Mouse (Mus musculus): ENCODE data around the gene Lypd6b. TPM values are rescaled to one million over a fixed set of nuclear protein-coding genes. Genes with fewer than 3 reads are reported as not detected.

Gene Lypd6b
- polyA plus RNA-seq, 2 experiments, result 0.02 TPM; not detected in 1

DNA sequence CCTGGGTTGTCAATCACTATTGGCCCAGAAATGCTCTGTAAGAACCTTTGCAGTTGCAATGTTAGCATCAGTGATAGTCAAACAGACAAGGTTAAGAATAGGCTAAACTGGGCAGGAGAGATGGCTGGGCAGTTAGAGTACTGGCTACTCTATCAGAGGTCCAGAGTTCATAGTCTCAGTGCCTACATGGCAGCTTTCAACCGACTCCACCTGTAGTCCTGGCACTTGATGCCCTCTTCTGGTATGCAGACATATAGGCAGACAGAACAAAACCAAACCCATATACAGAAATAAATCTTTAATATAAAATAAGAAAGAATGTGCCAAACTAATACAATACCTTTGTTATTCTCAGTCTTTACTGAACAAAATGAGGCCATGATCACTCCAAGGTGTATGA is 83.5 kb downstream of the Lypd6b start:
- Histone ChIP-seq H3K27me3 (ENCODE audit: control insufficient read depth, insufficient read depth, low read length) (no peaks in the 10 kb centered on the region), H3K4me2 (ENCODE audit: low read depth) (no peak overlapping the region), H3K9me3 (ENCODE audit: control insufficient read depth, low read length) (no peaks in the 10 kb centered on the region), H3K36me3 (replicated peaks; ENCODE audit: control insufficient read depth, insufficient read depth, low read depth) (no peaks in the 10 kb centered on the region), H3K4me1 (replicated peaks; ENCODE audit: control insufficient read depth in 2 of 2, insufficient read depth in 2 of 2, low read length in 1 of 2) (peaks cover 0 to 9% of the 10 kb centered on the region in 2 experiments; a peak in 2 of 4 replicates), H3K27ac (no peak overlapping the region), H3K9ac (replicated peaks) (no peak overlapping the region), H3K4me3 (ENCODE audit: insufficient read depth in 1 of 2, low read depth in 2 of 2, low read length in 2 of 2) (no peak overlapping the region)
- DNase-seq (ENCODE audit: low read depth in 3 of 3, low spot score in 3 of 3), result no peak
- ATAC-seq (ENCODE audit: insufficient read depth), result no peak
- no peak for TF ChIP-seq EP300 (IDR thresholded peaks at IDR 0.05; ENCODE audit: low read depth)
- TF ChIP-seq CTCF (IDR thresholded peaks at IDR 0.05; ENCODE audit: low read depth), result no peak
- 52% methylated on average over 1 of the region's 1 CpGs for WGBS (ENCODE audit: insufficient replicate concordance)

DNA sequence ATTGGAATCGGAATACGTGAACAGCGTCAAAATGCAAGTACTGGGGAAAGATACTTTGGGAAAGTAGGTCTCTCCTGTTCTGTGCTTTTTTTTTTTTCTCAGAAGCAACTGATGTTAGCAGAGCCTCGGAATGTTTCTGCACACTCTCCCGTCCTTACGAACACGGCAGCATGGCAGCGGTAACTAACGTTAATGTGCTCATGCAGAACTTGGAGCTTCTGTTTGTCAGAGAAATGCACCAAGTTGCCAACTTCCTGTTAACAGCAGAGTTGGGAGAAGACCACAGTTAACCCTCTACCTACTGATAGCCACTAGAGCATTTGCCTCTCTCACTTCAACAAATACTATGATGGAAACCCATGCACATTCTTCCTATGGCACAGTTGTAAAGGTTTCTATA is 93.0 kb downstream of the Lypd6b start:
- ATAC-seq (ENCODE audit: insufficient read depth) (no peak), DNase-seq (ENCODE audit: low read depth in 3 of 3, low spot score in 3 of 3) (no peak)
- TF ChIP-seq EP300 (IDR thresholded peaks at IDR 0.05; ENCODE audit: low read depth), result no peak
- no peak for TF ChIP-seq CTCF (IDR thresholded peaks at IDR 0.05; ENCODE audit: low read depth)
- Histone ChIP-seq H3K36me3 (replicated peaks; ENCODE audit: control insufficient read depth, insufficient read depth, low read depth) (no peaks in the 10 kb centered on the region), H3K4me3 (ENCODE audit: insufficient read depth in 1 of 2, low read depth in 2 of 2, low read length in 2 of 2) (no peak overlapping the region), H3K27me3 (ENCODE audit: control insufficient read depth, insufficient read depth, low read length) (no peaks in the 10 kb centered on the region), H3K4me1 (replicated peaks; ENCODE audit: control insufficient read depth in 2 of 2, insufficient read depth in 2 of 2, low read length in 1 of 2) (no peaks in the 10 kb centered on the region), H3K9ac (replicated peaks) (no peak overlapping the region), H3K9me3 (ENCODE audit: control insufficient read depth, low read length) (no peaks in the 10 kb centered on the region), H3K27ac (no peak overlapping the region), H3K4me2 (ENCODE audit: low read depth) (no peak overlapping the region)
- 47% methylated on average over 9 of the region's 9 CpGs for WGBS (ENCODE audit: insufficient replicate concordance)

DNA sequence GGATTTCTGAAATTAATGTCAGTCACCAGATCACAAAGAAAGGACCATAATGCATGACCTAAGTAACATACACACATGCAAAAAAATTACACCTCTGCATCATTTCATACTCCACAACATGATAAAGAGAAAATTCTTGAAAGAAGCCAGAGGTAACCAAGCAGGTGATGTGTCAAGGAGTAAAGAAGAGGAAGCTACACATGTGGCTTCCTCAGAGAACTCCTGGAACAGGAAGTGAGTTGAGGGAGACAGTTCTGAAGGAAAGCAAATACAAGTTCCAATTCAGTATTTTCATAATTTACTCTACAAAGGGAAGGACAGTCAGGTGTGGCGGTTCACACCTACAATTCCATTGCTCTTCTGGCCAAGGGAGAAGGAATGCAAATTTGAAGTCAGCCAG is 93.5 kb downstream of the Lypd6b start:
- 61% methylated on average over 1 of the region's 1 CpGs for WGBS (ENCODE audit: insufficient replicate concordance)
- TF ChIP-seq EP300 (IDR thresholded peaks at IDR 0.05; ENCODE audit: low read depth) (no peak), CTCF (IDR thresholded peaks at IDR 0.05; ENCODE audit: low read depth) (no peak)
- Histone ChIP-seq H3K4me3 (ENCODE audit: insufficient read depth in 1 of 2, low read depth in 2 of 2, low read length in 2 of 2) (no peak overlapping the region), H3K27me3 (ENCODE audit: control insufficient read depth, insufficient read depth, low read length) (no peaks in the 10 kb centered on the region), H3K36me3 (replicated peaks; ENCODE audit: control insufficient read depth, insufficient read depth, low read depth) (no peaks in the 10 kb centered on the region), H3K9me3 (ENCODE audit: control insufficient read depth, low read length) (no peaks in the 10 kb centered on the region), H3K4me2 (ENCODE audit: low read depth) (no peak overlapping the region), H3K9ac (replicated peaks) (no peak overlapping the region), H3K27ac (no peak overlapping the region), H3K4me1 (replicated peaks; ENCODE audit: control insufficient read depth in 2 of 2, insufficient read depth in 2 of 2, low read length in 1 of 2) (no peaks in the 10 kb centered on the region)
- DNase-seq (ENCODE audit: low read depth in 3 of 3, low spot score in 3 of 3) (no peak), ATAC-seq (ENCODE audit: insufficient read depth) (no peak)

DNA sequence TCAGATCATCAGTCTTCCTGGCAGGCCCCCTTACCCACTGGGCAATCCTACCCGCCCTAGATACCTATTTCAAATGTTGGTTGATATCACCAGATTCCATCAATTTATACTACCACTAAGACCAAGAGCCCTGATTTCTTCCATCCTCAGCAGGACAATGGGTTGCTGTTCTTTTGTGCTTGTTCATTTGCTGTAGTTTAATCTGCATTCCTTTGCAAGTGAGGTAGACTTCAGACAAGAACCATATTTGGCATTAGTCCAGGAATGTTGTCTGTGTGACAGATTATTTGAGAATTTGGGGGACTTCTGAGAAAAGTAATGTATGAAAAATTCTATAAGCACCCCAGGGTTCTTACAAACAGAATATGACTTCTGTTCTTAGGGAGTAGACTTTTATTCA is 95.0 kb downstream of the Lypd6b start:
- H3K9me3 ChIP-seq (ENCODE audit: control insufficient read depth, low read length), result no peaks in the 10 kb centered on the region
- ATAC-seq (ENCODE audit: insufficient read depth) (no peak), DNase-seq (ENCODE audit: low read depth in 3 of 3, low spot score in 3 of 3) (no peak)
- no peak overlapping the region for H3K27ac ChIP-seq
- H3K4me1 ChIP-seq (replicated peaks; ENCODE audit: control insufficient read depth in 2 of 2, insufficient read depth in 2 of 2, low read length in 1 of 2), result no peaks in the 10 kb centered on the region
- no peak for TF ChIP-seq CTCF (IDR thresholded peaks at IDR 0.05; ENCODE audit: low read depth)
- no peak for TF ChIP-seq EP300 (IDR thresholded peaks at IDR 0.05; ENCODE audit: low read depth)
- no peak overlapping the region for H3K4me2 ChIP-seq (ENCODE audit: low read depth)
- no peaks in the 10 kb centered on the region for H3K27me3 ChIP-seq (ENCODE audit: control insufficient read depth, insufficient read depth, low read length)
- H3K36me3 ChIP-seq (replicated peaks; ENCODE audit: control insufficient read depth, insufficient read depth, low read depth), result no peaks in the 10 kb centered on the region
- WGBS (ENCODE audit: insufficient replicate concordance), result 58% methylated on average over 1 of the region's 1 CpGs
- H3K9ac ChIP-seq (replicated peaks), result no peak overlapping the region
- no peak overlapping the region for H3K4me3 ChIP-seq (ENCODE audit: insufficient read depth in 1 of 2, low read depth in 2 of 2, low read length in 2 of 2)

DNA sequence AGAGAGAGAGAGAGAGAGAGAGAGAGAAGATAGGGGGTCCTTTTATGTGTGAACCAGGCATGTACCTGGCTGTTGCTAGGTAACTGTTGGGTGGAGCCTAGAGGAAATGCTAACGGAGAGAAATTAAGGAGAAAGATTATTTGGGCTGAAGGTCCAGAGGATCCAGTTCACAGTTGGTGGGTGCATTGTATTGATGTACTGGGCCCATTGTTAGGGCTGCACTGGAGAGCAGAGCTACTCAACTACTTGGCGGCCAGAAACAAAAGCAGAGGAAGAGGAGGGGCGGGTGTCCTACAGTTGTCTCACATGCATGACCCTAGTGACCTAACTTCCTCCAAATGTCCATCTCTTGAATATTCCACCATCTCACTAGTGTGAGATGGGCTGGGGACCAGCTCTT is 96.5 kb downstream of the Lypd6b start:
- TF ChIP-seq EP300 (IDR thresholded peaks at IDR 0.05; ENCODE audit: low read depth) (no peak), CTCF (IDR thresholded peaks at IDR 0.05; ENCODE audit: low read depth) (no peak)
- DNase-seq (ENCODE audit: low read depth in 3 of 3, low spot score in 3 of 3), result no peak
- no peak overlapping the region for H3K27ac ChIP-seq
- no peaks in the 10 kb centered on the region for H3K4me1 ChIP-seq (replicated peaks; ENCODE audit: control insufficient read depth in 2 of 2, insufficient read depth in 2 of 2, low read length in 1 of 2)
- 29% methylated on average over 3 of the region's 3 CpGs for WGBS (ENCODE audit: insufficient replicate concordance)
- no peak overlapping the region for H3K4me3 ChIP-seq (ENCODE audit: insufficient read depth in 1 of 2, low read depth in 2 of 2, low read length in 2 of 2)
- no peak overlapping the region for H3K4me2 ChIP-seq (ENCODE audit: low read depth)
- H3K9ac ChIP-seq (replicated peaks), result no peak overlapping the region
- no peaks in the 10 kb centered on the region for H3K36me3 ChIP-seq (replicated peaks; ENCODE audit: control insufficient read depth, insufficient read depth, low read depth)
- no peaks in the 10 kb centered on the region for H3K27me3 ChIP-seq (ENCODE audit: control insufficient read depth, insufficient read depth, low read length)
- no peak for ATAC-seq (ENCODE audit: insufficient read depth)
- no peaks in the 10 kb centered on the region for H3K9me3 ChIP-seq (ENCODE audit: control insufficient read depth, low read length)

Measured in liver, embryonic 14.5 days (tissue).